Mouse (Mus musculus): ENCODE data around the gene Nme1. TPM values are rescaled to one million over a fixed set of nuclear protein-coding genes. Genes with fewer than 3 reads are reported as not detected.

Gene Nme1
- total and polyA plus RNA-seq, 3 experiments, result 13.9 to 32.4 (median 19.7) TPM

DNA sequence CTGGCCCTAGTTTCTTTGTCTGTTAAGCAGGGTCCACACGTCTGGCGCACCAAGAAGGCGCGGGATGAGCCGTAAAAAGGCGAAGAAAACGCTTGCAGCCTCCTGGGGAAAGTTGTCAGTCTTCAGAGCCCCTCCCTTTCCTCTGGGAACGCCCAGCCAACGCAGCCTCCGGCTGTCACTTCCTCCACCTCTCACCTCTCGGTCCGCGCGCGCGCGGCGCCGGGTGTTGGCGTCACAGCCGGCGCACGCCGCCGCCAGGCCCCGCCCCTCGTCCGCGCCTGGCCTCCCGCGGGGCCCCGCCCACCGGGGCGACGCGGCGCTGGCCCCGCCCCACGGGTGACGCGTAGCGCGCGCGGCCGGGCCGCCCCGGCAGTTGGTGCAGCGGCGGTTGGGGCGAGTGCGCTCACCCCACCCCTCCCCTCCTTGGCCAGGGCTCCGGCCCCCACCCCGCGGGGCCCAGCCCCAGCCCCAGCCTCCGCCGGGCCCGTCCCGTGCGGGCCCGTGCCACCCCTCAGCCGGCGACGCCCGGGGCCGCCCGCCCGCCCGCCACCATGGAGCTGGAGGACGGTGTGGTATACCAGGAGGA, 27.5 kb upstream of the Nme1 start, which contains the start of gene Spag9:
Gene Spag9, plus strand, starts transcription at position 372 of the 586 bp plus-strand sequence.
- peak within 1 kb of the TSS; percentile 92 for H3K4me3 ChIP-seq

DNA sequence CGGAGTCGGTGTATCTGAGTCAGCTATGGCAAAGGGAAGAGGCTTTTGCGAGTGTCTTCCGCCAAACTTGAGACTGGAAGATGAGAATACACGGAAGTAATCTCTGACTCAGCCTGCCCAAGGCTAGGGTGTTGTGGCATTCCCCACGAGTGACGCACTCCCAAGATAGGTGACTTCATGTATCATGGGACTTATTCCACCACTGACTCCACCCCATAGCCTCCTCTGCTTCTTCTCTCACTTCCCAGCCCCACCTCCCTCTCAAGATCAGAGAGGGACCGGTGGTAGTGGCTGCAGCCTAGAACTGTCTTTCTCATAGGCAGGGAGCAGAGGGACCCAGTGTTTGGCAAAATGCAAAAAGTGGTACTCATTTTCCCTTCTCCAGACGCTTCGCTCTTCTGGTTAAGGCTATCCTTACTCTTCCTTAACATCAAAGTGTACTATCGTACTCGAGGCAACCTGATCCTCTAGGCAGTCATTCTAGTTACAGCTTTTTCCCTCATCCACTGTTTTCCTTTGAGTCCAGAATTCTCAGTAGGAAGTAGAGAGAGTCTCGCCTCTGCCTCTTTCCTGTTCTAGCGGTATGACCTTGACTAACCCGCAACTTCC, 26.9 kb upstream of the Nme1 start:
- WGBS, result 0% methylated on average over 15 of the region's 15 CpGs
- Histone ChIP-seq H3K4me3 (peak overlapping the region; percentile 78), H3K9ac (ENCODE audit: low read depth, low read length) (peak overlapping the region; percentile 74), H3K79me2 (replicated peaks; ENCODE audit: control insufficient read depth, insufficient read depth, low read length) (peaks cover 6% of the 10 kb centered on the region), H3K36me3 (ENCODE audit: control insufficient read depth, insufficient read depth, low read length) (peaks cover 25% of the 10 kb centered on the region), H3K27me3 (ENCODE audit: control insufficient read depth, insufficient read depth, low read length) (no peaks in the 10 kb centered on the region), H3K4me1 (ENCODE audit: control insufficient read depth, insufficient read depth, low read length) (peaks cover 13% of the 10 kb centered on the region), H3K27ac (peak overlapping the region; percentile 98)
- DNase-seq, result peak; percentile 83 to 92
- intact Hi-C loops (cut with DNase I), result loop anchor here (1.0 to 5.0 kb wide), 3 partner anchors 27 to 47 kb away; partner anchors contain the start of genes Gm20390, Nme1 and Nme2
- TF ChIP-seq EP300 (IDR thresholded peaks at IDR 0.05; ENCODE audit: insufficient read depth, low read depth, low read length) (peak; percentile 95), POLR2A (IDR thresholded peaks at IDR 0.05; ENCODE audit: insufficient read depth, low read depth, low read length) (peak; percentile 94), CTCF (IDR thresholded peaks at IDR 0.05) (no peak)

More for the DNA sequence above, 27.5 kb upstream of the Nme1 start, which contains the start of gene Spag9:
- peaks cover 26% of the 10 kb centered on the region for H3K36me3 ChIP-seq (ENCODE audit: control insufficient read depth, insufficient read depth, low read length)
- intact Hi-C loops (cut with DNase I), result loop anchor here (1.0 to 5.0 kb wide), 4 partner anchors 28 to 77 kb away; partner anchors contain the start of genes Gm20390, Nme1 and Nme2
- H3K4me1 ChIP-seq (ENCODE audit: control insufficient read depth, insufficient read depth, low read length), result peaks cover 13% of the 10 kb centered on the region
- 2% methylated on average over 61 of the region's 70 CpGs for WGBS
- H3K79me2 ChIP-seq (replicated peaks; ENCODE audit: control insufficient read depth, insufficient read depth, low read length), result peaks cover 6% of the 10 kb centered on the region
- peak within 1 kb of the TSS; percentile 98 for H3K27ac ChIP-seq
- H3K9ac ChIP-seq (ENCODE audit: low read depth, low read length), result peak within 1 kb of the TSS; percentile 99
- DNase-seq, result peak; percentile 96
- TF ChIP-seq CTCF (IDR thresholded peaks at IDR 0.05) (no peak), POLR2A (IDR thresholded peaks at IDR 0.05; ENCODE audit: insufficient read depth, low read depth, low read length) (peak; percentile 97), EP300 (IDR thresholded peaks at IDR 0.05; ENCODE audit: insufficient read depth, low read depth, low read length) (peak; percentile 86)
- H3K27me3 ChIP-seq (ENCODE audit: control insufficient read depth, insufficient read depth, low read length), result no peaks in the 10 kb centered on the region

DNA sequence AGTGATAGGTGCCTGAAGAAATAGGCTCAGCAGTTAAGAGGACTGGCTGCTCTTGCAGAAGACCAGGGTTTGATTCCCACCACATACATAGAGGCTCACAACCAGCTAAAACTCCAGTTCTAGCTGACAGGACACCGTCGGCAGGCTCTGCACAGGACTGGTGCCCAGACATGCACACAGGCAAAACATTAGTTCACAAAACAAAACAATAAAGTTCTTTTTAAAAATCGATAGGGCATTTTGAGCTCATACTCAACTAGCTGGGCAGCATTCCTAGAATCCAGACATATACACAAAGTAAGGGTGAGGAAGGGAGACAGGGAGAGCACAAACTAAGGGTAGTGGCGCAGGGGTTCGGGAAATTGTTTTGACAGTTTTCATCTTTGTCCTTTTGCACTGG, 26.2 kb upstream of the Nme1 start:
- H3K4me3 ChIP-seq, result peak overlapping the region; percentile 78
- intact Hi-C loops (cut with DNase I), result no loop called here
- TF ChIP-seq EP300 (IDR thresholded peaks at IDR 0.05; ENCODE audit: insufficient read depth, low read depth, low read length) (no peak), POLR2A (IDR thresholded peaks at IDR 0.05; ENCODE audit: insufficient read depth, low read depth, low read length) (no peak), CTCF (IDR thresholded peaks at IDR 0.05) (no peak)
- WGBS, result 22% methylated on average over 5 of the region's 5 CpGs
- DNase-seq, result peak in 1 of 2 experiments; percentile 34
- no peaks in the 10 kb centered on the region for H3K27me3 ChIP-seq (ENCODE audit: control insufficient read depth, insufficient read depth, low read length)
- H3K79me2 ChIP-seq (replicated peaks; ENCODE audit: control insufficient read depth, insufficient read depth, low read length), result peaks cover 6% of the 10 kb centered on the region
- peaks cover 19% of the 10 kb centered on the region for H3K36me3 ChIP-seq (ENCODE audit: control insufficient read depth, insufficient read depth, low read length)
- H3K4me1 ChIP-seq (ENCODE audit: control insufficient read depth, insufficient read depth, low read length), result peaks cover 12% of the 10 kb centered on the region
- peak overlapping the region; percentile 44 for H3K9ac ChIP-seq (ENCODE audit: low read depth, low read length)
- H3K27ac ChIP-seq, result peak overlapping the region; percentile 98

DNA sequence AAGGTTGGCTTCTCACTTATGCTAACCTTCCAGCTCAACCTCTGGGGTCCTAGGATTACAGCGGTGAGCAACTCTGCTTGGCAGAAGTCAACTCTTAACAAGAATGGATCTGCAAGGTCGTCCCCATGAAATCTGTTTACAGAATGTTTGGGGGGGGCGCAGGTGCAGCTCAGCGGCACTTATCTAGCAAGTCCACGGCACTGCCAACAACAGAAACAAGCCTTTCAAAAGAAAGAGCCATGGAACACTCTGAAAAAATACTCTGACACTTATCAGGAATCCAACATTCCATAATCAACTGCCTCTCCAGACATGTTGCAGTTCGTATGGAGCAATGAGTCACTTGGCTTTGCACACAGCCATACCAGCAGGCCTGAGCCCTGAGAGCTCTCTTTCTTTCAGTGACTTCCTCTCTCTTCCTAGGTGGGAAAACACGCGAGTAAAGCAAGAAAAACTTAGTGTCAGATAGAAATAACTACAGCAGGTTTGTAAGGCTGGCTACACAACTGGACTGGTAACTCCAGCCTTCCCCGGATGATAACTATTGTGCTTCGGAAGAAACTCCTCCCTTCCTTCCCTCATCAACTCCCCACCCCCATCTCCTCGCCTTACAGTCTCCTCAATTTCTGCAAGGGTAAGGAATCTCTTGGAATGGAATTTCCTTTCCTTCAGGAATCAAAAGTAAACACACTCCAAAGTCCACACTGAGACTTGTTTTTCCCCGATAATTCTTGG, 20.2 kb upstream of the Nme1 start:
- Histone ChIP-seq H3K27me3 (ENCODE audit: control insufficient read depth, insufficient read depth, low read length) (no peaks in the 10 kb centered on the region), H3K36me3 (ENCODE audit: control insufficient read depth, insufficient read depth, low read length) (peaks cover 4% of the 10 kb centered on the region), H3K9ac (ENCODE audit: low read depth, low read length) (peak overlapping the region; percentile 52), H3K79me2 (replicated peaks; ENCODE audit: control insufficient read depth, insufficient read depth, low read length) (no peaks in the 10 kb centered on the region), H3K27ac (peak overlapping the region; percentile 91), H3K4me3 (peak overlapping the region; percentile 12; the same call in 1 of the 2 replicates), H3K4me1 (ENCODE audit: control insufficient read depth, insufficient read depth, low read length) (peaks cover 16% of the 10 kb centered on the region)
- intact Hi-C loops (cut with DNase I), result no loop called here
- DNase-seq, result peak; percentile 39 to 47
- TF ChIP-seq EP300 (IDR thresholded peaks at IDR 0.05; ENCODE audit: insufficient read depth, low read depth, low read length), result peak; percentile 64; the same call in 1 of the 2 replicates
- TF ChIP-seq CTCF (IDR thresholded peaks at IDR 0.05), result no peak
- peak; percentile 81; the same call in 1 of the 2 replicates for TF ChIP-seq POLR2A (IDR thresholded peaks at IDR 0.05; ENCODE audit: insufficient read depth, low read depth, low read length)
- WGBS, result 23% methylated on average over 12 of the region's 12 CpGs

DNA sequence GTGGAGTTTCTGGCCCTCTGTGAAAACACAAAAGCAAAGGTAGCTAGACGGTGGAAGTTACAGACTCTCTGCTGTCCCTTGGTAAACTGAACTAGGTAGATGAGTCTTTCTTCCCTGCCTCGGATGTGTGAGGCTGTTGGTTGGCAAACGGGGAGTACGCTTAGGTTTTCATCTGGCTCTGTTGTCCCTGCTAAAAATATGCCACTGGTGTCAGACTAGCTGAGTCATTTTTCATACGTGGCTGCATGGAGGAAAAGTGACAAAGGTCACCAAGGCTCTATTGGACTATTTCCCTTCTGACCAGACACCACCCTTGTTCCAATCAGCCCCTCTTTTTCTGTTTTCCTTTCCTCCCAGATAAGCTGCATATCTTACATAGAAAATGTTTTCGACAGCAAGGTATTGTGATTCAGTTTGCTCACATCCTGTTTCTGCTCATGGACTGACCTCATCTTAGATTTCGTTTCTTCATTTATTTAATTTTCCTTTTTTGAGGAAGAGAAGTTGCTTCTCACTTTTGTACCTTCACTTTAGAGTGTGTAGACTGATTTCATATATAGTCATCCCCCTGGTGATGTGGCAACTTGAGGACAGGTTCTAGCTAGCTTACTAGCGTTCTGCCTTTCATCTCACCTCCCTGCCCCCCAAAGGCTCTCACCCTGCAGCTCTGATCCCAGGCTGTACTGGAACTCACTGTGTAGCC, 19.5 kb upstream of the Nme1 start:
- Histone ChIP-seq H3K79me2 (replicated peaks; ENCODE audit: control insufficient read depth, insufficient read depth, low read length) (no peaks in the 10 kb centered on the region), H3K4me3 (peak overlapping the region; percentile 12; the same call in 1 of the 2 replicates), H3K36me3 (ENCODE audit: control insufficient read depth, insufficient read depth, low read length) (peaks cover 4% of the 10 kb centered on the region), H3K27ac (peak overlapping the region; percentile 91), H3K4me1 (ENCODE audit: control insufficient read depth, insufficient read depth, low read length) (peaks cover 16% of the 10 kb centered on the region), H3K9ac (ENCODE audit: low read depth, low read length) (peak overlapping the region; percentile 52; the same call in 1 of the 2 replicates), H3K27me3 (ENCODE audit: control insufficient read depth, insufficient read depth, low read length) (no peaks in the 10 kb centered on the region)
- peak; percentile 53 to 68 for DNase-seq
- TF ChIP-seq CTCF (IDR thresholded peaks at IDR 0.05) (no peak), EP300 (IDR thresholded peaks at IDR 0.05; ENCODE audit: insufficient read depth, low read depth, low read length) (peak; percentile 58; the same call in 1 of the 2 replicates), POLR2A (IDR thresholded peaks at IDR 0.05; ENCODE audit: insufficient read depth, low read depth, low read length) (peak; percentile 49; the same call in 1 of the 2 replicates)
- intact Hi-C loops (cut with DNase I), result no loop called here
- WGBS, result 12% methylated on average over 8 of the region's 8 CpGs

Data from heart, adult 2 months (tissue).